Mouse (Mus musculus) C2C12 (cell line): ENCODE results near the gene Ngdn.

Source experiments
- CEBPB ChIP-seq: IDR thresholded peaks from one replicate; pipeline ENCODE4 v1.6.1; 2011; ENCODE audit warnings: low read depth, mild to moderate bottlenecking, control low read depth, moderate library complexity
- CTCF ChIP-seq: IDR thresholded peaks from one replicate; pipeline ENCODE4 v1.5.1; 2011; ENCODE audit not compliant: control insufficient read depth, insufficient read depth, insufficient read length
- MAX ChIP-seq: IDR thresholded peaks from one replicate; pipeline ENCODE4 v1.6.1; 2011; ENCODE audit warnings: mild to moderate bottlenecking, control low read depth
- MYOG ChIP-seq: IDR thresholded peaks from one replicate; pipeline ENCODE4 v1.6.1; 2011; ENCODE audit not compliant: control insufficient read depth, insufficient read length; ENCODE audit errors: extremely low read depth

DNA sequence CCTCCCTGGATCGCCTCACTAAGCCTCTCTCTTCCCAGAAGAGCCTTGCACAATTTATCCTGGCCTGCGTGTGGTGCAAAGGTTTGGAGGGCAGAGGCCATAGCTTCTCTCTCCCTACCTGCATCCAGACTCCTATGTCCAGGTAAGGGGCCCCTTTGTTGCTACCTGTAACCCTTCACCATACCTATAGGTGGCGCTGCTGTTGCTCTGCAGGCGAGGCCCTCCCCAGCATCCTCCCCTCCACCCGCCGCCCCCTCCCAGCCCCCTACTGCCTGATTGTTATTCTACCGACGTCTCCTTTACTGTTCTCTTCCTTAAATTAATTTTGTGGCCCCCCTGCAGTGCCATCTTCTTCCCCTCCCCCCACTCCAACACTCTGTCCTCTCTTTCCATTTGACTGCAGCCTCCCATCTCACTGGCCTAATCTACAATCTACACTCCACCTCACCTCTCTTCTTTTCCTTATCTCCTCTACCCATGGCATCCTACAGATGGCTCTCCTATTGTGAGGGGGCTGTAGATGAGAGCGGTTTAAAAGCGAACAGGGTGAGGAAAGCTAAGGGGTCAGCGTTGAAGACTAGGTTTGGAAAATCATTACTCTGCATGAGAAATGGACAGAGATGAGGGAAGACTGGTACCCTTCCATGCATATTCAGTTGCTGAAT is 13.9 kb downstream of the Ngdn start:
- no peak for TF ChIP-seq MYOG
- no peak for TF ChIP-seq CTCF
- TF ChIP-seq CEBPB: no peak
- TF ChIP-seq MAX: no peak
